Mouse (Mus musculus) c-Kit-positive CD71-negative TER-119-negative erythroid progenitor cells, embryonic 14.5 days (primary cell): ENCODE results near the gene Nol6.
"Not testable (repeated sequence)": the region's sequence is repeated elsewhere in the genome, so short reads cannot be mapped to it uniquely, and the experiment has no call there.

Experiments
- DNase-seq: peaks from one replicate; pipeline ENCODE4 v3.0.0-alpha.2; 2013; ENCODE audit warnings: low read depth

Nol6 gene

DNA sequence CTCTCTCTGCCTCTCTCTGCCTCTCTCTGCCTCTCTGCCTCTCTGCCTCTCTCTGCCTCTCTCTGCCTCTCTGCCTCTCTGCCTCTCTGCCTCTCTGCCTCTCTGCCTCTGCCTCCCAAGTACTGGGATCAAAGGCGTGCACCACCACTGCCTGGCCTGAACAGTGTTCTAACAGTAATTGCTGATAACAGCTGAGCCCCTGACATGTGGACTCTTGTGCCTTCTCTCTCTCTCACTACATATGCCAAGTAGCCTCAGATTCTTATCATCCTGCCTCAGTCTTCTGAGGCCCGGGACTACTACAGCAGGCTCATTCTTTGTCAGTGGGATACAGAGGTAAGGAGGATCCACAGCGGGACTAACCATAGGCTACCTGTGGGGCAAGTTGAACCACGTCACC, 41.5 kb downstream of the Nol6 start:
- not testable (repeated sequence) for DNase-seq

DNA sequence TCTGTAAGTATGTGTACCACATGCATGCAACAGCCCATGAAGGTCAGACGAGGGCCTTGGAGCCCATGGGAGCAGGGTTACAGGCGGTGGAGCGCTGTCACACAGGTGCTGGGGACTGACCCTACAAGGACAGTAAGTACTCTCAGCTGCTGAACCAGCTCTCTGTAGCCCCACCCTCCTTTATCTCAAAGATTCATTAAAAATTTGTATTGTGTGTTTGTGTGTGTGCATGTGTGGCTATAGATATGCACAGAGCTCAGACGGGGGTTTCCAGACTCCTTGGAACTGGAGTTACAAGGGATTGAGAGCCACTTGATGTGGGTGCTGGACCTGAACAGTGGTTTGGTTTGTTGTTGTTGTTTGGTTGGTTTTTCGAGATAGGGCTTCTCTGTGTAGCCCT, 42.5 kb downstream of the Nol6 start:
- no peak for DNase-seq

DNA sequence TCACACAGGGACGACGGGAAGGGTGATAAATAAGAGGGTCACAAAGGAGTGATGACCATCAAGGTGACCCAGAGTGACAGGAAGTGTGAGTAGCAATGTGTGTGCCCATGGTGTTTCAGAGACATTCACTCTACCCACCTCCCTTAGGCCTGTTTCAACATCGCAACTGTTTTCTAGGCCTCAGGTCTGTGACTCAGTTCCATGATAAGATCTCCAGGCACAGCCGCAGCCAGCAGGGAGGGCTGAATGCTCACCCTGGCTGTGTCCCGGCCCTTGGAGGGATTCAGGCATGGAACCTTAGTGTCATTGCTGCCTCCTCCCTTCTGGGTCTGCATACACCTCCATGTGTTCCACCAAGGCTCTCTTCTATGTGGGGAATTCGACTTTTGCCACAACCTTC, 45.5 kb downstream of the Nol6 start:
- DNase-seq, result no peak

DNA sequence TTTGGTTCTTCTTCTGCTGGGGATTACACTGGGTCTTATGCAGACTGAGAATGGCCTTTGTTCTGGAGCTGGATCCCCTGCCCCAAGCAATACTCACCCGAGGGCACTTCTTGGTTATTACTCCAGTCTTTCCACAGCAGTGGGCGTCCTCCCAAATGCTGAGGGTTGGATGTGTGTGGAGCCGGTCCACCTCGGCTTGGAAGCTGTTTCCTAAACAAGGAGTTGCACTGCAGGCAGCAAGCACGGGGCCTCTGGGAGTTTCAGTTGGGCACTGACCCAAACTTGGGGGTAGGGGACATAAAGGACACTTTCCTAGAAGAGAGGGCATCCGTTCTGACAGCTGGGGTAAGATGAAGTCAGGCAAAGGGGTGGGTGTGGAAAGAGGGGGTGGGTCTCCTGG, 49.8 kb downstream of the Nol6 start:
- no peak for DNase-seq

DNA sequence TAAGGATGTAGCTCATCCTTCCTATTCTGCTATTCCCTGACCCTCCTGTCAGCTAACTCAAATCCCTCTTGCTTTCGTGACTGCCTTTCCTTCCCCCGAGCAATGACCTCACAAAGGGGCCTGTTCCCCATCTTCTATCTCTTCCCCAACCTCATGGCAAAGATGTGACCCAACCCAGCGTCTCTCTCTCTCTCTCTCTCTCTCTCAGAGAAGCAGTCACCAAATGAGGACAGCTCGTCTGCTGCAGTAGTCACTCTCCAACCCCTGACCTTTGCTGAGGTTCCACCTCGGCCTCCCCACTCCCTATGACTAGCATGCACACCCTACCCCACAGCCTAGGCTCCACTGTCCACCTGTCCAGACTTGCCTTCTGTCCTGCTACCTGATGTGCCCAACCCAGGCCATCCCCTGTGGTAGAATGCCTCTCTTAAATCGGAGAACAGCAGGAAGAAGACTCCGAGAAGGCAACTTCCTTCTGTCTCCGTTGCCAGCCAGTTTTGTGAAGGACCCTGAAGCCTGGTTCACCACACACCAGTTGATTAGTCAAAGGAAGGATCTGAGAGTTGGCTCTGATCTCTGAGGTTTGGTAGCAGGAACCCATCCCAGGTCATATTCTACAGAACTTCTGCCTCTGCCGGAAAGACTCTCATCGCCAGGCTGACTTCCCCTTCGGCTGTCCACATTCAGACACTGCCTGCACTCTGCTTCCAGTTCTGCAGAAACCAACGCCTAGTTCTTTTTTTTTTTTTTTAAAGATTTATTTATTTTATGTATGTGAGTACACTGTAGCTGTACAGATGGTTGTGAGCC, 51.0 kb downstream of the Nol6 start:
- DNase-seq, result no peak

DNA sequence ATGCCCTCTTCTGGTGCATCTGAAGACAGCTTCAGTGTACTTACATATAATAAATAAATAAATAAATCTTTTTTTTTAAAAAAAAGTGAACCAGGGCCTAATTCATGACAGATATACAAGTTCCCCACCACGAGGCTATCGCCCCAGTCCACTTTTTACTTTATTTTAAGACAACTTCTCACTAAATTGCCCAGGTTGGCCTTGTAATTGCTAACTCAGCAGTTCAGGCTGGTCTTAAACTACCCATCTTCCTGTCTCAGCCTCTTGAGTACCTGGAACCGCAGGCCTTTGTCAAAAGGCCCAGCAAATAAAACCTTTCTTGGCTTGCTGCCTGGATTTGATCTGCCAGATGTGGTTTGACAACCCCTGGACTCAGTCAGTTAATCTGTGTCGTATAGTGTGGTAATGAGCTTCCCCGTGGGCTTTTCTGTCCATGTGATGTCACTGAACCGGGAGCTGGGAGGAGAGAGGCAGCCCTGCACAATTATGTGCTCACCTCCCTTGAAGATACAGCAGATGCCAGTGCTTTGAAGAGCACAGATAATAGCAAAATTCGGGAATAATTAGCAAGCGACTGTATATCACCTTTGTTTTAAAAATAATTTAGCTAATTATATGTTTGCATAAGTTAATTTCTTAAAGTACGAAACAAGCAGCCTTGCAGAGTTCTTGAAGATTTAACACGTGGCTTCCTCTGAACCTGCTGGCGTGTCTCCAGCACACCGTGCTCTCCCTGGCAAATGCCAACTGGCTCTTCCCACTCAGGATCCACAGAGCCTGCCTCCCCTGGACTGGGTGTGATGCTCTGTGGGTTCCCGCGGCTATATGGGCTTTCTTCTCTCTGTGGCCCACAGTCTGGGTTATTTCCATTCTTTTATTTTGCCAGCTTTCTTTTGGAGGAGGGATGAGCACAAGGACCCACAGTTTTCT, 52.5 kb downstream of the Nol6 start:
- DNase-seq, result no peak

DNA sequence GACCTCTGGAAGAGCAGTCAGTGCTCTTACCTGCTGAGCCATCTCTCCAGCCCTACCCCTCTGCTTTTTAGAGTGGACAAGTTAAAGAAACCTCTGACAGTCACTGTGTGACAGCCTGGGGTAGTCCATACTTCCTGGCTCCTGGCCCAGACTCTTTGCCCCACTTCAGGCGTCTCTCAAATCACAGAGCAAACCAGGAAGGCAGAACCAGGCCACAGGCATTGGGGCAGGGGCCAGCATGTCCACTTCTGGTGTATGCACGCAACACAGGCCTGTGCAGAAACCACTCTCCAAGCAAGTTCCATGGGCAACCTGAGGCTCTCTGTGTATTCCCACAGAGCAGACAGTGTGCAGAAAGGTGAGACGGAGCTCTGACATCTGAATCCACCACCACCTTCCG, 59.1 kb downstream of the Nol6 start:
- DNase-seq, result no peak
